Mouse (Mus musculus) forebrain, embryonic 13.5 days (tissue): ENCODE results near the gene S100g. TPM values are rescaled to one million over a fixed set of nuclear protein-coding genes. Genes with fewer than 3 reads are reported as not detected.
A peak's percentile ranks its signal among the peaks of the same experiment; 100 is the strongest.

Source experiments
- ATAC-seq: fragments of 200-750 bp; cut with Nextera tagmentation; 2 replicates; pipeline ENCODE4 v1.8.0; 2017
- H3K27ac ChIP-seq: fragments of 300-500 bp; sonication (generic); 2 replicates; pipeline ENCODE4 v1.5.1; 2015; ENCODE audit warnings: inconsistent platforms, mild to moderate bottlenecking, moderate library complexity
- H3K27me3 ChIP-seq: fragments of 300-500 bp; sonication (generic); 2 replicates; pipeline ENCODE4 v1.6.1; 2015; ENCODE audit warnings: mild to moderate bottlenecking, inconsistent platforms
- H3K36me3 ChIP-seq: fragments of 300-500 bp; sonication (generic); 2 replicates; pipeline ENCODE4 v1.6.1; 2015; ENCODE audit warnings: mild to moderate bottlenecking, inconsistent platforms; ENCODE audit not compliant: poor library complexity, severe bottlenecking
- H3K4me1 ChIP-seq: fragments of 300-500 bp; sonication (generic); 2 replicates; pipeline ENCODE4 v1.6.1; 2015; ENCODE audit warnings: inconsistent platforms
- H3K4me2 ChIP-seq: fragments of 300-500 bp; sonication (generic); 2 replicates; pipeline ENCODE4 v1.6.1; 2015; ENCODE audit warnings: inconsistent platforms, mild to moderate bottlenecking, moderate library complexity
- H3K4me3 ChIP-seq: fragments of 300-500 bp; sonication (generic); 2 replicates; pipeline ENCODE4 v1.5.1; 2015; ENCODE audit warnings: mild to moderate bottlenecking, inconsistent platforms
- H3K9ac ChIP-seq: fragments of 300-500 bp; sonication (generic); 2 replicates; pipeline ENCODE4 v1.6.1; 2015; ENCODE audit warnings: mild to moderate bottlenecking, inconsistent platforms
- H3K9me3 ChIP-seq: fragments of 300-500 bp; sonication (generic); replicated peaks from 2 replicates; pipeline ENCODE4 v1.6.1; 2016; ENCODE audit warnings: inconsistent platforms
- WGBS: fragments of 180-500 bp; shearing (Covaris S2); methylation state at CpG from one replicate; pipeline ENCODE4 v1.1.7; 2015; 5-methylcytosine and 5-hydroxymethylcytosine counted together
- polyA plus RNA-seq: library from polyadenylated mRNA; unstranded; fragments of >200 nt; fragmentation: Nextera tagmentation; extraction: Ambion mirVana; gene quantifications from 2 replicates; pipeline ENCODE4 v1.2.1, GENCODE M21; 2015

Gene S100g
- not detected in 2 replicates for polyA plus RNA-seq

DNA sequence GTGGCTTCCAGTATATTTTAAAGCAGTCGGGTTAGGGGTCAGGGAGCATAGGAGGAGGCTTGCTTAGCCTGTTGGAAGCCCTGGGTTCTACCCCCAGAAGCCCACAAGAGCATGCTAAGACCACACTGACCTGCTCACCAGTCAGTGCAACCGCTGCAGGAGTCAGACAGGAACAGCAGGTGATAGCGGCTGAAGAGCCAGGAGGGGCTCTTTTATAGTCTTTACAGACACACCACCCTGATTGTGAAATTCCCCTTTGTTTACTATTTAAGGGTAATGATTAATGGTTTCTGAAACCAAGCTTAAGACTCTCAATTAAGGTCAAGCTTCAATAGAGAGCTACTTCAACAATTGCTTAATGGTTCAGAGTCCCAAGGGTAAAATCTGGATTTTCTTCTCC lies at the start of gene S100g:
Gene S100g (minus strand): TSS at position 217 of the 400 bp plus-strand sequence.
- H3K9ac ChIP-seq, result no peak within 1 kb of the TSS
- H3K27me3 ChIP-seq, result no peaks in the 10 kb centered on the region; the same call in 1 of the 2 replicates
- no peak within 1 kb of the TSS for H3K4me3 ChIP-seq
- no peak for ATAC-seq
- no peaks in the 10 kb centered on the region for H3K36me3 ChIP-seq
- no peak within 1 kb of the TSS for H3K4me2 ChIP-seq
- H3K27ac ChIP-seq, result no peak within 1 kb of the TSS
- no peaks in the 10 kb centered on the region for H3K9me3 ChIP-seq
- 28% methylated on average over 3 of the region's 3 CpGs for WGBS
- no peaks in the 10 kb centered on the region for H3K4me1 ChIP-seq

- H3K4me2 ChIP-seq, result no peak overlapping the region
- H3K4me3 ChIP-seq, result no peak overlapping the region
- H3K27ac ChIP-seq, result no peak overlapping the region
- no peak overlapping the region for H3K9ac ChIP-seq
- WGBS, result 78% methylated on average over 3 of the region's 3 CpGs
- H3K9me3 ChIP-seq, result no peaks in the 10 kb centered on the region
- ATAC-seq, result no peak
- no peaks in the 10 kb centered on the region for H3K36me3 ChIP-seq
- no peaks in the 10 kb centered on the region for H3K27me3 ChIP-seq
- H3K4me1 ChIP-seq, result no peaks in the 10 kb centered on the region
Measured at GRCm38 (mm10) chrX:162992121-162992520, 27.7 kb upstream of the S100g start.

DNA sequence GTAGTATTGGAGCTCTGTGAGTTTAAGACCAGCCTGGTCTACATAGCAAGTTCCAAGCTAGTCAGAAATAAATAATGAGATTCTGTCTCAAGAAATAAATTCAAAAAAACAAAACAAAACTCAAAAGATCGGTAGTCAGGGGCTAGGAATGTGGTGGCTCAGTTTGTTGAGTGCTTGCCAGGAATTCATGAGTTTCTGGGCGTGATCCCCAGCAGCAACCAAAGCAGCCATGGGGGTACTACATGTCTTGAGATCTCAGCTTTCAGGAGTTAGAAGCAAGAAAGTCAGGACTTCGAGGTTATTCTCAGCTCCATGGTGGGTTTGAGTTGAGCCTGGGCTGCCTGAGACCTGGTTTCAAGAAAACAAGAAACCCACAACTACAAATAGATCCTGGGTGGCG lies 27.0 kb upstream of the S100g start:
- Histone ChIP-seq H3K4me2 (no peak overlapping the region), H3K4me1 (no peaks in the 10 kb centered on the region), H3K9me3 (no peaks in the 10 kb centered on the region), H3K9ac (no peak overlapping the region), H3K4me3 (no peak overlapping the region), H3K36me3 (no peaks in the 10 kb centered on the region), H3K27ac (no peak overlapping the region), H3K27me3 (no peaks in the 10 kb centered on the region)
- no peak for ATAC-seq
- WGBS, result 78% methylated on average over 4 of the region's 4 CpGs

- 0 out of 2 replicates have a peak, but pooled peaks cover 4% of the 10 kb centered on the region for H3K36me3 ChIP-seq
- H3K9me3 ChIP-seq, result no peaks in the 10 kb centered on the region
- no peaks in the 10 kb centered on the region for H3K4me1 ChIP-seq
- H3K27ac ChIP-seq, result no peak overlapping the region
- 95% methylated on average over 10 of the region's 10 CpGs for WGBS
- H3K27me3 ChIP-seq, result no peaks in the 10 kb centered on the region
- no peak for ATAC-seq
- H3K4me3 ChIP-seq, result no peak overlapping the region
- H3K9ac ChIP-seq, result no peak overlapping the region
- H3K4me2 ChIP-seq, result no peak overlapping the region
Measured at GRCm38 (mm10) chrX:162986876-162987495, 22.6 kb upstream of the S100g start.

- no peak overlapping the region for H3K4me2 ChIP-seq
- no peaks in the 10 kb centered on the region for H3K36me3 ChIP-seq
- no peak overlapping the region for H3K9ac ChIP-seq
- H3K4me1 ChIP-seq, result no peaks in the 10 kb centered on the region
- WGBS, result 80% methylated on average over 3 of the region's 3 CpGs
- no peaks in the 10 kb centered on the region for H3K27me3 ChIP-seq
- no peaks in the 10 kb centered on the region for H3K9me3 ChIP-seq
- ATAC-seq, result no peak
- H3K4me3 ChIP-seq, result no peak overlapping the region
- no peak overlapping the region for H3K27ac ChIP-seq
Measured at GRCm38 (mm10) chrX:162976194-162976593, 11.8 kb upstream of the S100g start.

- Histone ChIP-seq H3K27ac (no peak overlapping the region), H3K4me1 (no peaks in the 10 kb centered on the region), H3K36me3 (no peaks in the 10 kb centered on the region), H3K9me3 (no peaks in the 10 kb centered on the region), H3K4me3 (no peak overlapping the region), H3K9ac (no peak overlapping the region), H3K27me3 (no peaks in the 10 kb centered on the region; the same call in 1 of the 2 replicates), H3K4me2 (no peak overlapping the region)
- 76% methylated on average over 8 of the region's 8 CpGs for WGBS
- no peak for ATAC-seq
Measured at GRCm38 (mm10) chrX:162967456-162967855, 3.1 kb upstream of the S100g start.

DNA sequence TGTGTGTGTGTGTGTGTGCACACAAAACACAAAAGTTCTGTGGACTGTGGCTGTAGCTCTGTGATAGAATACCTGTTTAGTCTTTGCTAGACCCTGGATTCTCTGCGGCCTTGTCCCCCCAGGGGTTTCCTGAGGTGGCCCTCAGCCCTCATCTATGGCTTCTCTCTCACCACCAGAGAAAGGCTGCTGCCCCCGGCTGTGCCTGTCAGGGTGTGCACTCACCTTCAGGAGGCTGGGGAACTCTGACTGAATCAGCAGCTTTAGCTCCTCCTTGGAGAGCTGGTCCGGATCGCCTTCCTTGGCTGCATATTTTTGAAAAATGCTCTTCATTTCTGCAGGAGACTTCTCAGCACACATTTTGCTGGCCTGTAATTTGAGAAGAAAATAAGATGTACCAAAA lies 559 bp downstream of the S100g start:
- no peaks in the 10 kb centered on the region for H3K9me3 ChIP-seq
- H3K4me1 ChIP-seq, result no peaks in the 10 kb centered on the region
- H3K36me3 ChIP-seq, result no peaks in the 10 kb centered on the region
- H3K4me2 ChIP-seq, result no peak overlapping the region
- no peak for ATAC-seq
- no peak overlapping the region for H3K27ac ChIP-seq
- H3K9ac ChIP-seq, result no peak overlapping the region
- WGBS, result 40% methylated on average over 4 of the region's 4 CpGs
- no peak overlapping the region for H3K4me3 ChIP-seq
- no peaks in the 10 kb centered on the region; the same call in 1 of the 2 replicates for H3K27me3 ChIP-seq

- Histone ChIP-seq H3K4me2 (no peak overlapping the region), H3K4me3 (no peak overlapping the region), H3K9ac (no peak overlapping the region), H3K4me1 (no peaks in the 10 kb centered on the region), H3K9me3 (no peaks in the 10 kb centered on the region), H3K27me3 (no peaks in the 10 kb centered on the region), H3K27ac (no peak overlapping the region), H3K36me3 (no peaks in the 10 kb centered on the region)
- no peak for ATAC-seq
- 80% methylated on average over 3 of the region's 3 CpGs for WGBS
Measured at GRCm38 (mm10) chrX:162957921-162958320, 6.5 kb downstream of the S100g start.

GRCm38 (mm10) chrX:162949811-162950439 lies 14.5 kb downstream of the S100g start:
- H3K4me3 ChIP-seq, result no peak overlapping the region
- H3K27me3 ChIP-seq, result no peaks in the 10 kb centered on the region
- no peaks in the 10 kb centered on the region for H3K36me3 ChIP-seq
- no peaks in the 10 kb centered on the region for H3K9me3 ChIP-seq
- no peak overlapping the region for H3K4me2 ChIP-seq
- peak; percentile 81 for ATAC-seq
- 33% methylated on average over 3 of the region's 3 CpGs for WGBS
- H3K4me1 ChIP-seq, result no peaks in the 10 kb centered on the region
- H3K9ac ChIP-seq, result no peak overlapping the region
- no peak overlapping the region for H3K27ac ChIP-seq

DNA sequence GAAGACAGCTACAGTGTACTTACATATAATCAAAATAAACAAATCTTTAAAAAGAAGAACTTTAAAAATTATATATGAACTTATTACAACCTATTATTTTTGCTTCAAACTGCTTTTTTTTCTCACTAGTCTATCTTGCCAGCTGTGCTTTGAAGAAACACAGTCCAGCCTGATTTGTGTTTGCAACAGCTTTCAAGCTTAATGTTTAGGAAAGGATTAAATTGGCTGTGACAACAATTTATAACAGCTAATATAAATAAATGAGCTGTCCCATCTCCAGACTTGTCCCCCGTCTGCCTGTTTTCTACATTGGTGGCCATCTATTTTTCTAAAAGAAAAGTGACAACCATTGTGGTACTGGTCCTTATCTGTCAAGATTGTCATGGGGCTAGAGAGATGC lies 22.4 kb downstream of the S100g start:
- WGBS, result 96% methylated on average over 1 of the region's 1 CpGs
- ATAC-seq, result no peak
- H3K4me1 ChIP-seq, result no peaks in the 10 kb centered on the region

DNA sequence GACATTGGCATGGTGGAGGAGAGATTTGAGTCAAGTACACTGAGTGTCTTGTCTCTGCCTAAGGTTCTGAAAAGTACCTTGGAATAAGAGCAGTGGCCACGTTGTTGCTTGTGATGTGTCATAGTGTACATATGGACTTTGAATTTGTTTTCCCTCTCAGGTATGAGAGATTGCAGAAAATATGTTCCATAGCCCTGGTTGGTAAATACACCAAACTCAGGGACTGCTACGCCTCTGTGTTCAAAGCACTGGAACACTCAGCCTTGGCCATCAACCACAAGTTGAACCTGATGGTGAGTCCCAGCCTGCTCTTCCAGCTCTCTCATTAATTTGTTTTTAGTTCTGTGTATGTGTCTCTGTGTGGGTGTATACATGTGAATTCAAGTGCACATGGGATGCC lies 32.9 kb downstream of the S100g start:
- Histone ChIP-seq H3K9me3 (no peaks in the 10 kb centered on the region), H3K4me3 (no peak overlapping the region), H3K4me1 (no peaks in the 10 kb centered on the region), H3K27me3 (no peaks in the 10 kb centered on the region), H3K9ac (no peak overlapping the region), H3K4me2 (no peak overlapping the region), H3K27ac (no peak overlapping the region), H3K36me3 (peaks cover 29% of the 10 kb centered on the region)
- WGBS, result 96% methylated on average over 2 of the region's 2 CpGs
- no peak for ATAC-seq

More for the DNA sequence above, 22.4 kb downstream of the S100g start:
- Histone ChIP-seq H3K4me2 (no peak overlapping the region), H3K9me3 (no peaks in the 10 kb centered on the region), H3K36me3 (peaks cover 23% of the 10 kb centered on the region; the same call in 1 of the 2 replicates), H3K27me3 (no peaks in the 10 kb centered on the region; the same call in 1 of the 2 replicates), H3K27ac (no peak overlapping the region), H3K4me3 (no peak overlapping the region), H3K9ac (no peak overlapping the region)

DNA sequence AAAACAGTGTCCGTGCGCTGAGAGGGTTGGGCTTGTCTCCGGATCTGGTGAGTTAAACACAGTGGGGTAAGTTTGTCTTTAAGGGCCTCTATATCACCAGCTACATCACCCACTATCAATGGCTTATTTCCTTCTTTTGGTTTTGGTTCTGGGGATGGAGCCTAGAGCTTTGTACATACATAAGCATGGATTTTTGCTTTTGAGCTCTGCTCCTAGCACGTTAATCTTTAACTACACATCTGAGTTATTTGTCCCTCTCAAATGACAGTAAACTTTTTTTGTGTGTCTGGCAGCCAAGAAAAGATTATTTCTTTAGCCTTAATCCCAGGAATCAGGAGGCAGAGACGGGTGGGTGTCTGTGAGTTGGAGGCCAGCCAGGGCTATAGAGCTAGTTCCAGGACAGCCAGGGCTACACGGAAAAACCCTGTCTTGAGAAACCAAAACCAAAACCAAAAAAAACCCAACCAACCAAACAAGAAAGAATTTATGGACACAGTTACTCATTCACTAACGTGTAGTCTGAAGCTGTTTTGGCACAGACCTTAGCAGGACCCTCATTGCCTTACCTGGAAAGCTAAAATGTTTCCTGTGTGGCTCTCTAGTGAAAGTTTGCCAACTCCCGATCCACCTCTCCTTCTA lies 42.8 kb downstream of the S100g start:
- no peak overlapping the region for H3K9ac ChIP-seq
- 92% methylated on average over 8 of the region's 8 CpGs for WGBS
- H3K9me3 ChIP-seq, result no peaks in the 10 kb centered on the region
- no peak overlapping the region for H3K4me3 ChIP-seq
- no peaks in the 10 kb centered on the region for H3K27me3 ChIP-seq
- ATAC-seq, result no peak
- no peak overlapping the region for H3K4me2 ChIP-seq
- no peak overlapping the region for H3K27ac ChIP-seq
- H3K4me1 ChIP-seq, result no peaks in the 10 kb centered on the region
- 0 out of 2 replicates have a peak, but pooled peaks cover 11% of the 10 kb centered on the region for H3K36me3 ChIP-seq
